Mouse (Mus musculus): ENCODE results near the gene Zfp772. TPM values are rescaled to one million over a fixed set of nuclear protein-coding genes. Genes with fewer than 3 reads are reported as not detected.
"Not testable (repeated sequence)": the region's sequence is repeated elsewhere in the genome, so short reads cannot be mapped to it uniquely, and the experiment has no call there.

Zfp772 gene
- 1 to 10 TPM; 8.4 to 9.5 TPM for total RNA-seq (2021)
- long read RNA-seq, experiment 1, partial matches to known transcripts = 0 of 2 reads
- long read RNA-seq, experiment 1, other reads (novel, unspliced or antisense) = 0 of 2 reads
- long read RNA-seq, experiment 2, partial matches to known transcripts = 1 of 2 reads
- long read RNA-seq, experiment 2, other reads (novel, unspliced or antisense) = 1 of 2 reads

- peak within 1 kb of the TSS; percentile 55 for H3K4me3 ChIP-seq
Observed at GRCm38 (mm10) chr7:7209313-7210151, at the start of gene Zfp772. Gene Zfp772 (minus strand): TSS chr7:7209998.

GRCm38 (mm10) chr7:7247228-7247627, 37.4 kb upstream of the Zfp772 start, which contains the start of gene Vmn2r29:
Gene Vmn2r29 (minus strand): TSS chr7:7247328.
- H3K4me3 ChIP-seq; DNase-seq (ENCODE audit: low spot score in 2 of 2); H3K27ac ChIP-seq: not testable (repeated sequence)

More at GRCm38 (mm10) chr7:7209313-7210151, at the start of gene Zfp772:
- DNase-seq (ENCODE audit: low spot score in 2 of 2) = peak; percentile 54 to 65
- H3K27ac ChIP-seq = not testable (repeated sequence)

- peak; percentile 81 for TF ChIP-seq CTCF (conservative IDR thresholded peaks at IDR 0.05)
- peak; percentile 77 to 78 for DNase-seq (ENCODE audit: low spot score in 2 of 2)
- Histone ChIP-seq H3K4me3 (peak overlapping the region; percentile 70), H3K27ac (peak overlapping the region; percentile 67; the same call in 1 of the 2 replicates)
Observed at GRCm38 (mm10) chr7:7188191-7188942, 21.4 kb downstream of the Zfp772 start.

GRCm38 (mm10) chr7:7187417-7188190, 22.2 kb downstream of the Zfp772 start:
- H3K27ac ChIP-seq = peak overlapping the region; percentile 67; the same call in 1 of the 2 replicates
- peak overlapping the region; percentile 70 for H3K4me3 ChIP-seq
- TF ChIP-seq CTCF (conservative IDR thresholded peaks at IDR 0.05) = no peak
- DNase-seq (ENCODE audit: low spot score in 2 of 2) = peak in 1 of 2 experiments; percentile 12

- Histone ChIP-seq H3K27ac (no peak overlapping the region), H3K4me3 (no peak overlapping the region)
- no peak for TF ChIP-seq CTCF (conservative IDR thresholded peaks at IDR 0.05)
- DNase-seq (ENCODE audit: low spot score in 2 of 2) = no peak
Observed at GRCm38 (mm10) chr7:7185897-7186296, 23.9 kb downstream of the Zfp772 start.

GRCm38 (mm10) chr7:7171227-7172147, 38.3 kb downstream of the Zfp772 start, which contains the start of gene Zfp418:
Gene Zfp418 (plus strand): TSS chr7:7171330.
- H3K4me3 ChIP-seq = peak within 1 kb of the TSS; percentile 75
- H3K27ac ChIP-seq = peak within 1 kb of the TSS; percentile 65
- TF ChIP-seq CTCF (conservative IDR thresholded peaks at IDR 0.05) = no peak; the same call in 1 of the 2 replicates
- DNase-seq (ENCODE audit: low spot score in 2 of 2) = peak; percentile 72 to 82

Other genes with a start within 250 kb of the Zfp772 start
- gene Aurkc, start 214.7 kb downstream of the Zfp772 start, total RNA-seq (2021) = not detected
- 10 to 100 TPM; 12.4 to 14.0 TPM for gene Zfp954, start 88.5 kb downstream of the Zfp772 start, total RNA-seq (2021)
- 1 to 10 TPM; 2.0 to 2.3 TPM for gene Zfp773, start 73.2 kb downstream of the Zfp772 start, total RNA-seq (2021)
- 1 to 10 TPM; 7.4 to 9.1 TPM for gene Zfp418, start 38.7 kb downstream of the Zfp772 start, total RNA-seq (2021)
- 1 to 10 TPM; 2.7 TPM for gene Vmn2r29, start 37.3 kb upstream of the Zfp772 start, total RNA-seq (2021)
- gene Gm45844, start 68.3 kb upstream of the Zfp772 start, total RNA-seq (2021) = 10 to 100 TPM in 1 of 2 experiments, 1 to 10 TPM in 1; 9.6 to 14.4 TPM
- 100 to 1,000 TPM; 128 to 137 TPM for gene Clcn4, start 90.9 kb upstream of the Zfp772 start, total RNA-seq (2021)
- gene Vmn2r30, start 127.6 kb upstream of the Zfp772 start, total RNA-seq (2021) = under 1 TPM; 0.15 to 0.18 TPM
- gene Gm45783, start 164.6 kb upstream of the Zfp772 start, total RNA-seq (2021) = not detected
- gene Vmn2r31, start 189.7 kb upstream of the Zfp772 start, total RNA-seq (2021) = not detected